Mouse (Mus musculus): ENCODE measurements at regions not wholly inside any gene's neighbourhood (a gene's known extent, or its start where the extent isn't known, plus 50 kb on each side); places are given as distances from the start of the nearest gene placed in this dataset.

DNA sequence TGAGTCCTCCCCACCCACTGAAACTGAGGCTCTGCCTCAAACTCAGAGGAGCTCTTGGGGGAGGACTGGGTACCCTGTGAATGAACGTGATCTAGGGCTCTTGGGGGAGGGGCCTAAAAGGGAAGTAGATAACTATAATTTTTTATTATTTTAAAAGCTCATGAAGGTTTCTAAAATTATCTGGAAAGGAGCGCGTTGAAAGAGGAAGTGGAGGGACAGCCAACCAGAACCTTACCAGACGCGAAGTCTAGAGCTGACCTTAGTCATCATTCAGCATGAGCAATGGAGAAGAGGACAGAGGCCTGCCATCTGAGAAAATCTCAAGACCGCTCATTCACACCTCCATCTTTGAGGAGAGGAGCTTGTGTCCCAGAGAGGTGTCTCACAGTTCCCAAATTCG is 98.0 kb upstream of the Atxn1 start:
- TF ChIP-seq CTCF (IDR thresholded peaks at IDR 0.05) (no peak), EP300 (IDR thresholded peaks at IDR 0.05) (no peak)

All from lung, postnatal 0 days (tissue).